Mouse (Mus musculus) MN1 (cell line): ENCODE results near the gene Slpi.
A peak's percentile ranks its signal among the peaks of the same experiment; 100 is the strongest.
"Not testable (repeated sequence)": the region's sequence is repeated elsewhere in the genome, so short reads cannot be mapped to it uniquely, and the experiment has no call there.

Experiments
- DNase-seq: peaks from one replicate; pipeline ENCODE4 v3.0.0-alpha.2; 2016; ENCODE audit warnings: low spot score

Slpi gene

GRCm38 (mm10) chr2:164377478-164378426 is 11.1 kb downstream of the Slpi start:
- DNase-seq: no peak

GRCm38 (mm10) chr2:164373187-164373586 is 15.7 kb downstream of the Slpi start:
- DNase-seq: no peak

GRCm38 (mm10) chr2:164372408-164373053 is 16.4 kb downstream of the Slpi start:
- no peak for DNase-seq

GRCm38 (mm10) chr2:164371371-164371770 is 17.5 kb downstream of the Slpi start:
- no peak for DNase-seq

GRCm38 (mm10) chr2:164368620-164369105 is 20.2 kb downstream of the Slpi start:
- no peak for DNase-seq

- DNase-seq: peak; percentile 15
Observed at GRCm38 (mm10) chr2:164366947-164367346, 21.9 kb downstream of the Slpi start.

- no peak for DNase-seq
Observed at GRCm38 (mm10) chr2:164360974-164361657, 27.8 kb downstream of the Slpi start.

GRCm38 (mm10) chr2:164359668-164360067 is 29.2 kb downstream of the Slpi start:
- no peak for DNase-seq

GRCm38 (mm10) chr2:164359031-164359430 is 29.9 kb downstream of the Slpi start:
- no peak for DNase-seq

GRCm38 (mm10) chr2:164358373-164358772 is 30.5 kb downstream of the Slpi start:
- no peak for DNase-seq

GRCm38 (mm10) chr2:164356177-164356967 is 32.5 kb downstream of the Slpi start:
- DNase-seq: no peak

- DNase-seq: no peak
Observed at GRCm38 (mm10) chr2:164353356-164353755, 35.5 kb downstream of the Slpi start.

- DNase-seq: no peak
Observed at GRCm38 (mm10) chr2:164352697-164353096, 36.2 kb downstream of the Slpi start.

- DNase-seq: no peak
Observed at GRCm38 (mm10) chr2:164348980-164349379, 39.9 kb downstream of the Slpi start.

GRCm38 (mm10) chr2:164347697-164348096 is 41.2 kb downstream of the Slpi start:
- not testable (repeated sequence) for DNase-seq

- not testable (repeated sequence) for DNase-seq
Observed at GRCm38 (mm10) chr2:164343732-164344131, 45.2 kb downstream of the Slpi start.

- DNase-seq: not testable (repeated sequence)
Observed at GRCm38 (mm10) chr2:164332440-164332839, 56.5 kb downstream of the Slpi start, which contains the start of gene Svs5. Gene Svs5 (plus strand): TSS chr2:164332740.

GRCm38 (mm10) chr2:164320983-164321382 is 67.9 kb downstream of the Slpi start:
- no peak for DNase-seq

GRCm38 (mm10) chr2:164316451-164316850 is 72.4 kb downstream of the Slpi start, which contains the start of gene Svs6:
Gene Svs6 (plus strand): TSS chr2:164316751.
- not testable (repeated sequence) for DNase-seq

GRCm38 (mm10) chr2:164315460-164315859 is 73.4 kb downstream of the Slpi start:
- not testable (repeated sequence) for DNase-seq

GRCm38 (mm10) chr2:164312599-164312998 is 76.3 kb downstream of the Slpi start:
- DNase-seq: no peak
